Mouse (Mus musculus): ENCODE results near the gene Bmp4.

DNA sequence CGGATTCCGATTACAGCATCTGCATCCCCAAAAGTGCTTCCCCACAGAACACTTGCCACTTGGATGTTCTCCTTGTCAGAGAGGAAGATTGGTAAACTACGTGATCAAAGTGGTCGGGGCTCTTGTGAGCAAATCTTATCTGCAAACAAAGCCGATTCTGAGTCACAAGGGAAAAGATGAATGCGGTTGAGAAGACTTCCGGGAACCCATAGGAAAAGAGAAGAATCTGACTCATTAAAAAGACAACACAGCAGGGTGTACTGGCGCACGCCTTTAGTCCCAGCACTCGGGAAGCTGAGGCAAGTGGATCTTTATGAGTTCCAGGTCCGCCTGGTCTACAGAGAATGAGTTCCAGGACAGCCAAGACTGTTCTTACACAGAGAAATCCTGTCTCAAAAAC lies 51.7 kb downstream of the Bmp4 start:
- no peak for TF ChIP-seq CTCF (IDR thresholded peaks at IDR 0.05; ENCODE audit: low read depth, low read length)
- no peak for TF ChIP-seq POLR2A (IDR thresholded peaks at IDR 0.05; ENCODE audit: extremely low read depth, insufficient read depth, low read length)

All from liver, adult 2 months (tissue).